Mouse (Mus musculus) T-helper 1 cell (primary cell): ENCODE results near the gene Epm2aip1.

Experiments
- in situ Hi-C: fragments of 300-600 bp; cut with MboI, MseI; formaldehyde crosslinking; loops from one replicate; pipeline ENCODE4 v1.15.1; 2025; ENCODE audit warnings: high pct_unique_total_duplicates

Epm2aip1 gene

GRCm38 (mm10) chr9:111271434-111272160, at the start of gene Epm2aip1, which contains the start of gene Mlh1:
TSS of gene Epm2aip1 (plus strand) at chr9:111271929.
TSS of gene Mlh1 (minus strand) at chr9:111271791.
- in situ Hi-C loops = no loop called here

GRCm38 (mm10) chr9:111223406-111223805, 48.3 kb upstream of the Epm2aip1 start:
- in situ Hi-C loops = no loop called here

GRCm38 (mm10) chr9:111228446-111228845, 43.3 kb upstream of the Epm2aip1 start:
- in situ Hi-C loops = no loop called here

- in situ Hi-C loops = no loop called here
Measured at GRCm38 (mm10) chr9:111234701-111235100, 37.0 kb upstream of the Epm2aip1 start.

- in situ Hi-C loops = no loop called here
Measured at GRCm38 (mm10) chr9:111237726-111238125, 34.0 kb upstream of the Epm2aip1 start.

GRCm38 (mm10) chr9:111239821-111240220, 31.9 kb upstream of the Epm2aip1 start:
- in situ Hi-C loops = no loop called here

GRCm38 (mm10) chr9:111243384-111243783, 28.3 kb upstream of the Epm2aip1 start:
- in situ Hi-C loops = no loop called here

GRCm38 (mm10) chr9:111245546-111245945, 26.2 kb upstream of the Epm2aip1 start:
- in situ Hi-C loops = no loop called here

- in situ Hi-C loops = no loop called here
Measured at GRCm38 (mm10) chr9:111247682-111248246, 24.0 kb upstream of the Epm2aip1 start.

GRCm38 (mm10) chr9:111252161-111252869, 19.4 kb upstream of the Epm2aip1 start:
- in situ Hi-C loops = no loop called here

- in situ Hi-C loops = loop anchor here (10.0 kb wide), 1 partner anchor 596 kb away; no protein-coding TSS in a partner anchor
Measured at GRCm38 (mm10) chr9:111260360-111260985, 11.3 kb upstream of the Epm2aip1 start.

GRCm38 (mm10) chr9:111261356-111261755, 10.4 kb upstream of the Epm2aip1 start:
- in situ Hi-C loops = loop anchor here (10.0 kb wide), 1 partner anchor 597 kb away; no protein-coding TSS in a partner anchor

GRCm38 (mm10) chr9:111267998-111268397, 3.7 kb upstream of the Epm2aip1 start:
- in situ Hi-C loops = loop anchor here (10.0 kb wide), 1 partner anchor 603 kb away; no protein-coding TSS in a partner anchor

GRCm38 (mm10) chr9:111270606-111271005, 1.1 kb upstream of the Epm2aip1 start:
- in situ Hi-C loops = no loop called here

- in situ Hi-C loops = no loop called here
Measured at GRCm38 (mm10) chr9:111271056-111271433, 684 bp upstream of the Epm2aip1 start.

GRCm38 (mm10) chr9:111272356-111272755, 627 bp downstream of the Epm2aip1 start:
- in situ Hi-C loops = no loop called here

GRCm38 (mm10) chr9:111272996-111273785, 1.5 kb downstream of the Epm2aip1 start:
- in situ Hi-C loops = no loop called here

- in situ Hi-C loops = no loop called here
Measured at GRCm38 (mm10) chr9:111273958-111274357, 2.2 kb downstream of the Epm2aip1 start.

GRCm38 (mm10) chr9:111275156-111275555, 3.4 kb downstream of the Epm2aip1 start:
- in situ Hi-C loops = no loop called here

GRCm38 (mm10) chr9:111285061-111285460, 13.3 kb downstream of the Epm2aip1 start:
- in situ Hi-C loops = no loop called here

- in situ Hi-C loops = no loop called here
Measured at GRCm38 (mm10) chr9:111285676-111286075, 13.9 kb downstream of the Epm2aip1 start.
